ENCODE assay signal across 8 mouse cellular contexts in genomic region chr11:22588546-22588945, GRCm38 (mm10).
DNase-seq lines count a peak whose midpoint lies in the region; ATAC-seq and TF ChIP-seq lines count a peak whose summit lies in the region.

No protein-coding gene starts in this region.

- peak; percentile 95 for DNase-seq in heart, adult 11 months
- DNase-seq in heart, postnatal 25 days (ENCODE audit: low spot score): no peak
- peak; percentile 69 for DNase-seq in brain, embryonic 14.5 days (ENCODE audit: low read depth)
- DNase-seq in heart, postnatal 10 days: peak; percentile 34 to 37
- no peak for DNase-seq in midbrain, embryonic 11.5 days (ENCODE audit: low spot score, missing footprints)
- DNase-seq in adrenal gland, postnatal 25 days: no peak
- DNase-seq in cerebellum, postnatal 4 days (ENCODE audit: low spot score in 2 of 2): no peak
- no peak for DNase-seq in cerebellum, adult 11-12 months

- no peak overlapping the region for H3K4me3 ChIP-seq in midbrain, embryonic 11.5 days (ENCODE audit: low read depth, low read length)

- no peaks in the 10 kb centered on the region for H3K27me3 ChIP-seq in midbrain, embryonic 11.5 days (ENCODE audit: control insufficient read depth, insufficient read depth, low read length)

- no peak overlapping the region for H3K9ac ChIP-seq in midbrain, embryonic 11.5 days (ENCODE audit: low read length)

- no peak overlapping the region; the same call in 1 of the 2 replicates for H3K27ac ChIP-seq in midbrain, embryonic 11.5 days (ENCODE audit: low read depth, low read length)

- intact Hi-C loops in heart, postnatal 25 days (cut with DNase I): no loop called here
- intact Hi-C loops in heart, postnatal 10 days (cut with DNase I): loop anchor here (1.0 kb wide), 1 partner anchor 28 kb away; no protein-coding TSS in a partner anchor

- no peaks in the 10 kb centered on the region for H3K36me3 ChIP-seq in midbrain, embryonic 11.5 days (ENCODE audit: control insufficient read depth, insufficient read depth, low read length)

- no peak for TF ChIP-seq CTCF in brain, embryonic 14.5 days (IDR thresholded peaks at IDR 0.05; ENCODE audit: borderline replicate concordance, extremely low read depth, insufficient read depth, insufficient read length)

- no peaks in the 10 kb centered on the region for H3K9me3 ChIP-seq in midbrain, embryonic 11.5 days (ENCODE audit: control insufficient read depth, low read length)

- TF ChIP-seq POLR2A in brain, embryonic 14.5 days (IDR thresholded peaks at IDR 0.05; ENCODE audit: borderline replicate concordance, extremely low read depth, insufficient read depth, insufficient read length, poor library complexity, severe bottlenecking): no peak

- whole genome bisulfite sequencing in midbrain, embryonic 11.5 days: 13% methylated on average over 2 of the region's 2 CpGs

- H3K4me1 ChIP-seq in midbrain, embryonic 11.5 days (ENCODE audit: control insufficient read depth, insufficient read depth, low read length): peaks cover 28% of the 10 kb centered on the region

- ATAC-seq in midbrain, embryonic 11.5 days (ENCODE audit: low FRiP score): peak; percentile 60

- no peak overlapping the region for H3K4me2 ChIP-seq in midbrain, embryonic 11.5 days

Comparison
In these comparisons a context has a peak if more than half of its experiments do, and no peak if none do; other contexts are left out.
1. DNase-seq: peak in heart, adult 11 months (single experiment), brain, embryonic 14.5 days (single experiment) and heart, postnatal 10 days (2 of 2); none in heart, postnatal 25 days (single experiment), midbrain, embryonic 11.5 days (single experiment), adrenal gland, postnatal 25 days (single experiment), cerebellum, postnatal 4 days (0 of 2) and cerebellum, adult 11-12 months (single experiment).